Mouse (Mus musculus) common myeloid progenitor, adult 5-6 weeks (primary cell): ENCODE measurements at regions not wholly inside any gene's neighbourhood (a gene's known extent, or its start where the extent isn't known, plus 50 kb on each side); places are given as distances from the start of the nearest gene placed in this dataset.
"Not testable (repeated sequence)": the region's sequence is repeated elsewhere in the genome, so short reads cannot be mapped to it uniquely, and the experiment has no call there.

Source experiments
- ATAC-seq: replicated peaks from 2 replicates; pipeline ENCODE4 v1.8.0; 2016; ENCODE audit warnings: low read depth, mild to moderate bottlenecking, moderate TSS enrichment, inconsistent platforms; ENCODE audit not compliant: poor library complexity, severe bottlenecking

DNA sequence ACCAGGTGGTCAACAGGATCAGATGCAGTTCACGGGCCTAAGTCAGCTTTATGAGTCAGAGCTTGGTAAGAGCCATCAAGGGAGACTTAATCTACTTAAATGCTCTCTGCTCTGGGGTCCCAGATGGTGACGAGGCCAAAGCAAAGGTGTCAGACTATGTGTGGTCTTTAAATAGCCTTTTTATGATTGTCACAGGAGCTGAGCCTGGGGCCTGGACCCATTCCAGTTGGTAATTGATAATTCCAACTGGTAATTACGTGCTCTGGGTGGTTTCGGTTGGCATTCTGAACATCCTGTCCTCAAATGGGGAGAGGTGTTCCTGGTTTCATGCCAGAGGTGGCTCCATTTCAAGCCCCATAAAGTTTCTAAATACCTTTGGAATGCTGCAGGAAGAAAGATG, 269.6 kb upstream of the Maf start:
- ATAC-seq, result no peak

DNA sequence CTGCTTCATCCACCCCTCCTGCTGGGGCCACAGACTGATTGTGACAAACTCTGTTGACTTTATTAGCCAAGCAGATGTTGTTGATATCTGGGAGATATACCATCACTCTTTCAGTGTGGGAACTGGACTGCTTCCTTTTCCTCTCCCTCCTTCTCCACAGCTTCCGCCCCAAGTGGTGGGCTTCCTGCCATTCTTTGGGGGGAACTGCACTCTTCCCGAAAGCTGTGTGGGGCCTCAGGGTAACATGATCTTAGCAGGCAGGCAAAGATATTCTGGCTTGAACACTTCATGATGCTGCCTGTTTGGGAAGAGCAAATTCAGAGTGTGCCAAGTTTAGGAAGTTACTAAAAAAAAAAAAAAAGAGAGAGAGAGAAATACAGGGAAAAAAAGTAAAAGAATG, 267.1 kb upstream of the Maf start:
- no peak for ATAC-seq

DNA sequence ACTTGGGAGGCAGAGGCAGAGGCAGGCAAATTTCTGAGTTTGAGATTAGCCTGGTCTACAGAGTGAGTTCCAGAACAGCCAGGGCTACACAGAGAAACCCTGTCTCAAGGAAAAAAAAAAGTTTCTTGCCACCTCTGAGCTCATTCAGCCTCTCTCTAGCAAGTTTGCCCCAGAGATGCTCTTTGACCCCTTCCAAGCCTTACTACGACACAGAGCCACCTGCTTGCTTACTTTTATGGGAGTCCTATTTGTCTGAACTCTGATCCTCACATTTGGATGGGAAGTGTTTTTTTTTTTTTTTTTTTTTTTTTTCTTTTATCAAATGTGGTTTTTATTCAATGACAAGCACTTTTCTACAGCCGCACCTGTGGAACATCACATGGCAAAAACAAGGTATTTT, 263.8 kb upstream of the Maf start:
- not testable (repeated sequence) for ATAC-seq

DNA sequence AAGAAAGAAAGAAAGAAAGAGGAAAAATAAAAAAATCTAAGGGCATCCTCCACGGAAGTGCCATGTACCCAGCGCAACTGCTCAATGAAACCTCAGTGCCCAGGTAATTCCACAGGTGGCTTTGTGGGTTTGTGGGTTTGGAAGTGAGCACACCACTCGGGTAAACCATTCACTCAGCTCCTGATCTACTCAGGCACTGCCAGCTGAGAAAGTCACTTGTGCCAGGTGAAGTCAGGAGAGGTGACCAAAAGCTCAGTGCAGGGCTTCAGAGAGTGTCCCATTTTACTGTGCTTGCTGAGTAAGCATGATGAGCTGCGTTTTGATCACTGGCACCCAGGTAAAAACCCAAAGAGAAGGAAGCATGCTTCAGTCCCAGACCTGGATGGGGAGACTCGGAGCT, 260.5 kb upstream of the Maf start:
- ATAC-seq, result no peak

DNA sequence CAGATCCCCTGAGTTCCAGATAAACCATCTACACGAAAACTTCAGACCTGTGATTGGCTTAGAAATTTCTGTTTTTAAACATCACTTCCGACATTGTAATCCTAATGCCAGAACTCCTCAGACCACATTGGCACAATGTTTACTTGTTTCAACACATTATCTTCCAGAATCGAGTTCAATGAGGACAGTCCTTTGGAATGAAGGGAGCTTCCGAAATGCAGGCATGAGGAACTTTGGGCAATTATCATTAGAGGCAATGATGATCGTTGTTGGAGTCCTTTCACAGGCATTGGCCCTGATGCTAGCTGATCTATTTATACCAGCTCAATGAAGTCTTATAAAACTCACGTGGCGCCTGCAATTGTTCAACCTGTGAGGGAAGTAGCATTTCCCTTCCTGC, 258.4 kb upstream of the Maf start:
- no peak for ATAC-seq

DNA sequence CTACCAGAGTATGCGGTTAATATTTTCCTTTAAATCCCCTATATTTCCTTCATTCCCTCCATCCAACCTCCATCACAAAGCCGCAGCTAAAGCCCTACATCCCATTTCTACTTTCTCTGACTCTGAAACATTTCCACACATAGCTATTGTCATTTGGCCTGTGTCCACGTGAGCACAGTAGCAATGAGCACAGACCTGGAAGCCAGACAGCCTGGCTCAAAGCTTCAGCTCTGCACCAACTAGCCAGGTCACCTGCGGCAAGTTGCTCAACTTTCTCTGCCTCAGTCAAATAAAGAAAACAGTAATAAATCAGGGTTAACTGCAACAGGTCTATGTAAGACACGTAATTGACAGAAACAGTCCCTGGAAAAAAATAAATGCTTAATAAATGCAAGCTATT, 247.8 kb upstream of the Maf start:
- ATAC-seq, result no peak

DNA sequence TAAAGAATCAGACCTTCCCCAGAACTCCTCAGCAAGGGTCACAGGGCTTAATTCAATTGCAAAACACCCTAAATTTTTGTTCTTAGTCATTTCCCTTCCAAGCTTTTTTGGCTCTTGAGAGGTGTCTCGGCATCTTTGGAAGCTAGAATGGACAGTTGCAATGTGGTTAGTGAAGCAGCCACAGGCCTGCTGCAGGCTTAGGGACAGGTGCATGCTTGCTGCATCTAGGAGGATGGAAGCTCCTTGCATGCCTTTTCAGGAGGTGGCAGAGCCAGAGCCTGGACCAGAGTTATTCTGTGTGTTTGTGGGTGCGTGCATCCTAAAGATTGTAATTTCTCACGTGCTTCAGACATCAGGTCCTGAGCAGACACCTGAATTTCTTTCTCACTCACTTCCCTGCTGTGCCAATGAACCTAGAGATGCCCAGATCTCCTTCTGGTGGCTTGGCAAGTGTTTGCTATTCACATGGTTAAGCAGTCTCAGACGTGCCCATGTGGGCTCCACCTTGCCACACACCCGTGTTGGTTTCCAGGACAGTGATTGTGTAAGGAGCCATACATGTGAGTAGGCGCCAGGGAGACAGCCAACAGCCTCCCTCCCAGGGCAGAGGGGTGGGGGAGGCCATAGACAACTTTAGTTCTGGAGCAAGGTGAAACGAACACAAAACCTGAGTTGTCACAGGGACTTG, 246.3 kb upstream of the Maf start:
- ATAC-seq, result no peak

DNA sequence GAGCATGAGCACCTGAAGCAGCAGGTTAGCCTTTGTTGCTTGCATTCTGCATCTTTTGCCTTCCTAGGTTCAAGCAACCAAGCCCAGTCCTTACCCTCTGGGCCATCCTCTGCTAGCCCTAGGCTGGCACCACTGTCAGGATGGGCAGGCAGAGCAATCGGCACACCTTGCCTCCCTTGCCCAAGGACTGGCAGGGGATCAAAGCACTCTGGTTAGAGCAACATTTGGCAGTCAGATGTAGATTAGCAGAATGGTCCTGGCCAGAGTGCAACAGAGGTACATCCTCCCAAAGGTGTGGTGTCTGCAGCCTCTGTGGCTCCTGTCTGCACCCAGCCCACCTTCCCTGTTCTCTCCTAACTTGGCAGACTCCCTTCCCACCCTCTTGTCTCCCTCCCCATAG, 244.9 kb upstream of the Maf start:
- no peak for ATAC-seq

DNA sequence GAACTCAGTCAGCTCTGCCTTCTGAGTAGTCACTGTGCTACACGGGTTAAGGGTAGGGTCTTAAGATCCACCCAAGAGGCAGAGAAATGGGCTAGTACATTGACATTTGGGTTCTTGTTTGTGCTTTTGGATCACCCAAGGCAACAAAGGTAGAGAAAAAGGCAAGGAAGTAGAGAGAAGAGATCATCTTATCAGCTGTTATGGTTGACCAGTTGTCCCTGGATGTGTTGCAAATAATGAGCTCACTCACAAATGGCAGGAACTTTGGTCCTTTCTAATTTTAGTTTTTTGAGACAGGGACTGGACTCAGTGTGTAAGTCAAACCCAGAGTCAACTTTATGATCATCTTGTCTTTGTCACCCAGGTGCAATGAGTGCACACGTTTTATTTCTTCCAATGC, 241.3 kb upstream of the Maf start:
- ATAC-seq, result no peak

DNA sequence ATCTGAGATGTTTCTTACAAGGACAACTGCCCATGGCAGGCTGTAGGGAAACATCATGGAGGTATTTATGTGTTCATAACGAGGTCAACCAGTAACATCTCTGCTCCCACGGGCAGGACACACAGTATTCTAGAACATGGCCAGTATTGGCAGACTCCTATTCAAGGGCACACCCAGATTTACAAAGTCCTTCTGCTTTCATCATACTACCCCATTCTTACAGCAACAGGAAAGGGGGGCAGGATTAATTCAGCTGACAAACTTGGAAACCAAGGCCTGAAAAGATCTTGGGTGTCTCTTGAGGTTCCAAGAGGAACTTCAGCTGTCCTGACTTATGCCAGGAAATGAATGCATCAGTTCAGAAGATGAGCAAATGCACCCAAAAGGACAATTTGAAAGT, 240.4 kb upstream of the Maf start:
- ATAC-seq, result no peak

DNA sequence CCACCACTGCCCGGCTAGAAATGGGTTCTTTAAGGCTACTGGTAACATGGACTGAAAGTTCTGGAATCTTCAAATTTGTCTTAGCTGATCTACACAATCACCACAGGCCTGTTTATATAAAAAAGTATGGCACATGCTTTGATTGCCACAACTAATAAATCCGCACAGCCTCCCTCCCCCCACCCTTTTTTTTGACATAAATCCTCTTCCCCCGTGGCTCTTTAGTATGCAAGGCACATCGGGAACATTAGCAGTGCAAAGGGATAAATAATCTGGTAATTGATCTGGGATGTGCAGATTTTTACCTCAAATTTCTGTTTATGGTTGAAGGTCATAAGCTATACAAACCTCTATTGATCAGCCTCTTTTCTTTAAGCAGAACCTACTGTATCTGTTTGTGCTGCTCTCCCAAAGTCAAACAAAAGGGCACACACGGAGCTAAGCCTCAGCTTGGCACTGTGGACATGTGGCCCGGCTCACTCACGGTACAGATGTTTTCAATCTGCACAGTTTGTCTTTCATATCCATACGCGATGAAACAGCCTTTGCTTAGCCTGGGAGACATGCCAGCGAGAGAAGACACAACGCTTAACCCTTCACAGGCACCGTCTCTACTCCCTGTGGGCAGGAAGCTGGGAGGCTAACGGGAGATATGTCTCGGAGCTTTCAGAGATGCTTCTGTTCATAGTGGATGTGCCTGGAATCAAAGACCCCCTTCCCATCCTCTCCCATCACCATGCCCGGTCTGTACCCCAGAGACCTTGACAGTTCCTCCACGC, 235.3 kb upstream of the Maf start:
- no peak for ATAC-seq

DNA sequence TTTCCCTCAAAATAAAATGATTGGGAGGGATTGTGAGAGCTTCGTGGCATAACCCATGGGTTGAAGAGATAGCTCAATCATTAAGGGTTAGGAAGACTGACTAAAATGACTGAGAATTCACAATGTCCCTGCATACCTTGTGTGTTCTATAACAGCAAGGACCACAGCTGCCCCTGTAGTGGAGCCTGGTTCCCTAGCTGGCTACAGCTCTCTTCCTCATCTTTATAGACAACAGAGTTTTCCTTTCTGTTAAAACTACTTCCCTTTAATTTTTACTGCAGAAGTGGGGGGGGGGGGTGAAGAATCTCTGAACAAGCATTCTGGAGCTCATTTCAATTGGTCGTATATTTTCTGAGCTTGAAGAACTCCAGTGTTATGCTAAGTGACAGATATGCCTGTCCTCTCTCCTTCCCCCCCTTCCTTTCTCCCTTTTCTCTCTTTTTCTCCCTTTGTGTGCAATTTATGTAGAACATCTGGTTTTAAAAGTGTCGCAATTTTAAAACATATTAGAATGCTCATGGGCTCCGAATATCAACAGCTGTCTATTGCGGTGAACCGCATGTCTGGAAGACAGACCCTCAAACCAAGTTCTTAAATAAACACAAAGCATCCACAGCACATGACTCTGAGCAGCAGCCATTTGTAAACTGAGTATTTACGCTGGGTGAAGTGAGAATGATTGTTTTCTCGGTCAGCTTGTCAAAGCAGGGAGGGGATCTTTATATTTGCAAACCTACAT, 222.0 kb upstream of the Maf start:
- peak; percentile 79 for ATAC-seq

DNA sequence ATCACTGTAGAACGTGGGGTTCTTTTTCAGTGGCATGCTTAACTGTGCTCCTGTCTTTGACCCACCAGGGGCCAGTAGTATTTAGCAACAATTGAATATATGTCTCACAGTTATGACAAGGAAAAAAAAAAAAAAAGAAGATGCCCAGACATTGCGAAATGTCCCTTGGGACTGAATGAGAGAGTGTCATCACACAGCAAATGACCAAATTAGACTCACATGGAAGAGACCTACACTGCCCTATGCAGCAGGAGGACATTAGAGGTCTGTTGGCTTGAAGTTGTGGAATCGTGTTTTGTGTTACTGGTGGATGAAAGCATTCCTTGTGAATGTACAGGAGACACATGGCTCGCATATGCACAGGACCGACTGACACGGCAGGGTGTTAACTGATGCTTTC, 214.3 kb upstream of the Maf start:
- ATAC-seq, result peak; percentile 32; the same call in 1 of the 2 replicates

DNA sequence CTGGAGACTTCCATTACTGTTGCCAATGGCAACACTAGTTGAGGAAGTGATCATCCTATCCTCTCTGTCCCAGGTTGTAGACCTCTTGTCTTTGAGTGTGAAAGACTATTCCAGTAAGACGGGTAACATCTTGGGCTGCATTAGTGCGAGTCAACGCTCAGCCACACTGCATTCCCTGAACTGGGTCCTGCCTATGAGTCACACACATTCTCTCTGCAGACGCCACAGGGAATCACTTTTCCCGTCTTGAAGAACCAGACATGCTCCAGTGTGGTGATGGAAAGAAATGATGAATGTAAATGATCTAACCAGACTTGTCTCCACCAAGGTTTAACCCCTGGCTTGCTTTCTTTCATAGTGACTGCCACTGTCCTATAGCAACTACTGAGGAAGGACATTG, 199.1 kb upstream of the Maf start:
- ATAC-seq, result no peak

DNA sequence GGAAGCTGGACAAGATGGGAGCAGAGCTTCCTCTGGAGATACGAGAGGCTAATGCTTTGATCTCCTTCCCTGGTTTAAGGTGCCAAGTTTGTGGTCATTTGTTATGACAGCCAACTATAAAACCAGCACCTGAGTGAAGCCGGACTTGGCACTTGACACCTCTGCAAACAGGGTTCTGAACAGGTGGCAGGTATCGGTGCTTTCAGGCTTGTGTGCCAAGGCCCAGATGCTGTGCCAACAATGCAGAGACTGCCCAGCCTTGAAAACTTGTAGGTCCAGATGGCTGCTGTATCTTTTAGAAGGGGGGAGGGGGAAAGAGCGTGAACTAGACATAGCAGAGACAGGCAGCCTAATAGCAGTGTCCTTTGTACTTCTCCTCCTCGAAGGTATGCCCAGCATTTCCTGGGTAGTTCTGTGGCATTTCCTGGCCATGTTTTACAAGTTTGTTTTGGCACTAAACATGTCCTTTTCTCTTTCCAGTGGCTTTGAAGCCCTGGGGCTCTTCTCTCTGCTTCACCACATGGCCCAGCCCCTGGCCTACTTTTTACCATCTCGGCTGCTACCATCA, 196.3 kb upstream of the Maf start:
- no peak for ATAC-seq

DNA sequence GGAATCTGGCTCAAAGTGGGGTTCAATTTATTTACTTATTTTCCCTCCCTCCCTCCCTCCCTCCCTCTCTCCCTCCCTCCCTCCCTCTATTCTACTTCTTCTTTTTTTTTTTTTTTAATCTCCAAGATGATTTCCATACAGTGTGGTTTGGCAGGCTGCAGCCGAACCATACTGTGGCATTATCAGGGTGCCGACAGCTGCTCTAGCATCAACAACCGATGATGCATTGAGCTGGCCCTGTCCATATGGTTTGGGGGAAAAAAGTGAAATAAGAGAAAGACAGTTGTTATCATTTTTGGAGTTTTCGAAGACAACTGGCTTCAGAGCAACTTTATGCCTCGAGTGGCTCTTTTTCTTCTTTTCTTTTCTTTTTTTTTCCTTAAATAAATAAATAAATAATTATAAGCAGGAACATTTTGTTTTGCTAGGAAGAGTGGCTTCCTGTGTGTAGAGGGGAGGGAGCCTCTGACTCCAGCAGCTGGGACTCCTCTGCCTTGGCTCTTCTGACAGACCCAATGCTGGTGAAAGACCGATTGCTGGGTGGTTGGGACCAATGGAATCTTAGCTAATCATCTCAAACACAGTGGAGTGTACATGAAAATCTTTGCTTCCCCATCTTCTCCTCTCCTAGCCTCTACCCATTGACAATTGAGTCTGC, 190.1 kb upstream of the Maf start:
- ATAC-seq, result peak; percentile 97

DNA sequence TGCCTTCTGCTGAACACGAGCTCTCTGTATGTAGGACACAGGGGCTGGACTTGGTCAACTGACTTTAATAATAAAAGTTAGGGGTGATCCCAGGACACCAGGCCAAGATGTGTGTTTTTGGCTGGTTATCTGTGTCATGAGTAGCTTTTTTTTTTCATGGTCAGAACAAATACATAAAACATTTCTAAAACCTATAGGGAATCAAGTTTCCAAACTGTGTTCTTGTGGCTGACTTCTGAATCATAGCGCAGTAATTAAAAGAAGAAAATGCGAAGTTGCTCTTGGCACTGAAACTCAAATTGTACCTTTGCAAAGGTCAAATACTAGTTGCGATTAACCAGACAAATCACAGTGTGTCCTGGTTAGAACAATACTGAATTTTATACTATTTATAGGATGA, 189.5 kb upstream of the Maf start:
- ATAC-seq, result no peak

DNA sequence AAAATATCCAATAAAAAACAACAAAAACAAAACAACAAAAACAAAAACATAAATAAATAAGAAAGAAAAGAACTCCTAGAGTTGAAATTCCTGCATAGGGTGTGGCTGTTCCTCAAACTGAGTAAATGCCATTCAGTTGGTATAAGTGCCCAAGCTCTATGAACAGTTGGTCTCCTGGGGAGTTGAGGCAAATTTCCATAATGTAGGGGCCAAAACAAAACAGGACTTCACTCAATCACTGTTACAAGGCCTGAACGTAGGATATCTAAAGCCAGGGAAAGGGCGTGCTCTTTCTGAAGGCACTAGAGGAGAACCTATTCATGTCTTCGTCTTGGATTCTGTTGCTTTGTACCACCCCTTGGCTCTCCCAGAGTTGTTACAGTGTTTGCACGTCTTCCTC, 188.5 kb upstream of the Maf start:
- no peak for ATAC-seq

DNA sequence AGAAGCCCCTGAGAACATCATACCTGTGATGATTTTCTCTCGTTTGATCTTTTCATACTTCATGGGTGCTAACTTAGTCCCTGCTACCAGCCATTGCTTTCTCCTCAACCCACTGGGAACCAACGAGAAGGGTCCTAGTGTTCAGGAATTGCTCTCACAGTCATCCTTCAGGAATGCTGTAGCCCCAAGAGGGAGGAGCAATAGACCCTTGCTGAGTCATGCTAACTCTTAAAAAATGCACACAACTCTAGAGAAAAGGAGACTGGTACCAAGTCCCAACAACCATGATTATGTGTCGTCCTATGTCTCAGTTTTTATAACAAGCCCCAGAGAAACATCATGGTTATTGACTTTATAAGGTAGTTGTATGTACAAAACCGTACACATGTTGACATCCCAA, 180.7 kb upstream of the Maf start:
- ATAC-seq, result no peak

DNA sequence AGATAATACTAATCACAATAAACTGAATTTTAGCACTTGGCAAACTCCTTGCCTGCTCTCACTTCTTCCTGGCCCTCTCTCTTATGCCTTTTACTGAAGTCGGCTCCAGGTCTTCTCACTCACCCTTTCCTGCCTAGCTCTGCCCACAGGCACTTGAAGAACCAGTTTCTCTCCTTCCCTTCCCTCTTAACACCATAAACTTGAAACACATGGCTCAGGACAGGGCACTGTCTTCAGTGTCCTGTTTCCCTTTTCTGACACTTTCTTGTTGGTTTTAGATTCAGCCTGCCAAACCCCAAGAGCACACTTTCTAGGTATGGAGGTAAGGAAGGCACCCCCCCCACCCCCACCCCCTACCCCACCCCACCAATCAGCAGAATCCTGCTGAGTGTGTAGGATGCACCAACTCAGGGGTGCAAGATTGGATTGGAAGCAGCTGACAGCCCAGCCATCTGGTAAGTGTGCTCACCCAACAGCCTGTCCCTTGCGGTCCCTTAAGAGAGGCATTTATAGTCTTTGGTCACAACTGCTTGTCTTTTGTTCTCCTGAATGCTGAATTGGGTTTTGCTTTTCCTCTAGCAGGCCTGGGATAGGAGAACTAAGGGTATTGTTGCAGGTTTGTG, 177.6 kb upstream of the Maf start:
- ATAC-seq, result no peak
